Mouse (Mus musculus): Measurements from ENCODE around the gene Plcg1. TPM values are rescaled to one million over a fixed set of nuclear protein-coding genes. Genes with fewer than 3 reads are reported as not detected.
A peak's percentile ranks its signal among the peaks of the same experiment; 100 is the strongest.

Gene Plcg1
- total and polyA plus RNA-seq, 2 experiments from 2014 or later, result 21.6 to 53.4 TPM

DNA sequence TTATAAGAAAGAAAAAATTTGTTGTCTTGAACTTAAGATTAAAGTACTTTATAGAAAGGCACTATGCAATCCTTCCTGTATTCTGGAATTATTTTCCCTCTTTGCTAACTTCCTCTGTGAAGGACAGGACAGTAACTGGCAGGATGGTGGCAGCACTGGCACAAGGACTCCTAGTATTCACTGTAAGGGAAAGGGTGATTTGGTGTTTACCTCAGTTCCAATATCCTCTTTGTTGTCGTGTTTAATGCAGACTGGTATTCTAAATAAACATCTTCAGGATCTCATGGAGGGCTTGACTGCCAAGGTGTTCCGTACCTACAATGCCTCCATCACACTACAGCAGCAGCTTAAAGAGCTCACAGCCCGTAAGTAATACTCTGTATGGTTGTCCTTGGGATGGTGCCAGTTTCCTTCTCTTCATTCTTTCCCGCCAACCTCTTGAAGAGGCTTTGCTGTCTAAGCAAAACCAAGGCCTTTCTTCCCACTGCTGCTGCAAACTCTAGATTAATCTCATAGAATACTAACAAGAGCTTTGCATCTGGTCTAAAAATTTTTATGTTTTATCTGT lies 15.6 kb upstream of the Plcg1 start:
- Histone ChIP-seq H3K36me3 (replicated peaks; ENCODE audit: control insufficient read depth, insufficient read depth, low read length) (peaks cover 91% of the 10 kb centered on the region), H3K4me2 (ENCODE audit: low read depth, low read length) (no peak overlapping the region), H3K9ac (replicated peaks; ENCODE audit: low read depth, low read length) (no peak overlapping the region), H3K27me3 (ENCODE audit: control insufficient read depth, insufficient read depth, low read length) (no peaks in the 10 kb centered on the region), H3K9me3 (replicated peaks; ENCODE audit: control insufficient read depth, low read length) (no peaks in the 10 kb centered on the region), H3K4me1 (ENCODE audit: control insufficient read depth, insufficient read depth) (no peaks in the 10 kb centered on the region), H3K27ac (ENCODE audit: low read depth) (no peak overlapping the region), H3K4me3 (ENCODE audit: low read depth, low read length) (no peak overlapping the region)
- DNase-seq (ENCODE audit: low spot score), result no peak
- 72% methylated on average over 4 of the region's 4 CpGs for WGBS
- no peak for ATAC-seq (ENCODE audit: insufficient read depth, low read depth)
- no peak for TF ChIP-seq CTCF (IDR thresholded peaks at IDR 0.05; ENCODE audit: low read depth)
- TF ChIP-seq EP300 (IDR thresholded peaks at IDR 0.05; ENCODE audit: low read depth), result no peak

DNA sequence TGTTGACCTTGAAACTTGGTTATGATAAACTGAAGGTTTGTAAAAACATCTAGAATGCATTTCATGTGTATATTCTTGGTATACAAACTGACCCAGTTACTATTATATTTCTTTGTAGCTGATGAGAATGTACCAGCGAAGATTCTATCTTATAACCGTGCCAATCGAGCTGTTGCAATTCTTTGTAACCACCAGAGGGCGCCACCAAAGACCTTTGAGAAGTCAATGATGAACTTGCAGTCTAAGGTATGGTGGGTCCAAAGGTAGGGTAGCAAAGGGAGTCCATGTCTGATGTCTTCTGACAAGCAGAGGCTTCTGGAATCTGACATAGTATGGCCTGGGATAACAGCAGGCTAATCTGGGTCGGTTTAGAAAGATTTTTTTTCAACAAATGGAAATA lies 13.8 kb upstream of the Plcg1 start:
- Histone ChIP-seq H3K9me3 (replicated peaks; ENCODE audit: control insufficient read depth, low read length) (no peaks in the 10 kb centered on the region), H3K36me3 (replicated peaks; ENCODE audit: control insufficient read depth, insufficient read depth, low read length) (peaks cover 91% of the 10 kb centered on the region), H3K9ac (replicated peaks; ENCODE audit: low read depth, low read length) (no peak overlapping the region), H3K27me3 (ENCODE audit: control insufficient read depth, insufficient read depth, low read length) (no peaks in the 10 kb centered on the region), H3K4me2 (ENCODE audit: low read depth, low read length) (no peak overlapping the region), H3K4me1 (ENCODE audit: control insufficient read depth, insufficient read depth) (no peaks in the 10 kb centered on the region), H3K27ac (ENCODE audit: low read depth) (no peak overlapping the region), H3K4me3 (ENCODE audit: low read depth, low read length) (no peak overlapping the region)
- 70% methylated on average over 5 of the region's 5 CpGs for WGBS
- TF ChIP-seq CTCF (IDR thresholded peaks at IDR 0.05; ENCODE audit: low read depth) (peak; percentile 63), EP300 (IDR thresholded peaks at IDR 0.05; ENCODE audit: low read depth) (no peak)
- DNase-seq (ENCODE audit: low spot score) (peak; percentile 43), ATAC-seq (ENCODE audit: insufficient read depth, low read depth) (no peak)

- peaks cover 95% of the 10 kb centered on the region for H3K36me3 ChIP-seq (replicated peaks; ENCODE audit: control insufficient read depth, insufficient read depth, low read length)
- TF ChIP-seq EP300 (IDR thresholded peaks at IDR 0.05; ENCODE audit: low read depth), result no peak
- TF ChIP-seq CTCF (IDR thresholded peaks at IDR 0.05; ENCODE audit: low read depth), result no peak
- H3K27ac ChIP-seq (ENCODE audit: low read depth), result no peak overlapping the region
- H3K9me3 ChIP-seq (replicated peaks; ENCODE audit: control insufficient read depth, low read length), result no peaks in the 10 kb centered on the region
- no peaks in the 10 kb centered on the region for H3K4me1 ChIP-seq (ENCODE audit: control insufficient read depth, insufficient read depth)
- no peaks in the 10 kb centered on the region for H3K27me3 ChIP-seq (ENCODE audit: control insufficient read depth, insufficient read depth, low read length)
- WGBS, result 87% methylated on average over 3 of the region's 3 CpGs
- no peak for ATAC-seq (ENCODE audit: insufficient read depth, low read depth)
- H3K9ac ChIP-seq (replicated peaks; ENCODE audit: low read depth, low read length), result no peak overlapping the region
- no peak overlapping the region for H3K4me3 ChIP-seq (ENCODE audit: low read depth, low read length)
- DNase-seq (ENCODE audit: low spot score), result no peak
- no peak overlapping the region for H3K4me2 ChIP-seq (ENCODE audit: low read depth, low read length)
Measured at GRCm38 (mm10) chr2:160718811-160719210, 12.3 kb upstream of the Plcg1 start.

DNA sequence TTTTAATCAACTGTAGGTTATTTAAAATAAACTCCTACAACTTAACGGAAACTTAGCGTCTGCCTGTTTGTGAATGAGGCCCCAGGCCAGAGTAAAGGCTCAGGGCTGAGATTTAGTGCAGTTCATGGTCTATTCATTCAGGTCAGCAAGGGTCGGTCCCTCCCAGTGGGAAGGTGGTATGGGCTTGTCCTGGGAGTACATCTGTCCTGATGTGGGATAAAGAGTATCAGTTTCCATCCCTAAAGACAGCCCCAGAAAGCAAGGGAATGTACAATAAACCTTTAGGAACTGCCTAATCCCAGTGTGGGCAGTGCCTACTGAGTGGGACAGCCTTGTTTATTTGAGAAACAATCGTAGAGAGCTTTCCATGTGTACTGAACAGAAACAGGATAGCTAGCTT lies 8.4 kb upstream of the Plcg1 start:
- Histone ChIP-seq H3K27ac (ENCODE audit: low read depth) (no peak overlapping the region), H3K9ac (replicated peaks; ENCODE audit: low read depth, low read length) (no peak overlapping the region), H3K27me3 (ENCODE audit: control insufficient read depth, insufficient read depth, low read length) (no peaks in the 10 kb centered on the region), H3K4me3 (ENCODE audit: low read depth, low read length) (no peak overlapping the region), H3K36me3 (replicated peaks; ENCODE audit: control insufficient read depth, insufficient read depth, low read length) (peaks cover 70% of the 10 kb centered on the region), H3K9me3 (replicated peaks; ENCODE audit: control insufficient read depth, low read length) (no peaks in the 10 kb centered on the region), H3K4me2 (ENCODE audit: low read depth, low read length) (no peak overlapping the region), H3K4me1 (ENCODE audit: control insufficient read depth, insufficient read depth) (no peaks in the 10 kb centered on the region)
- no peak for ATAC-seq (ENCODE audit: insufficient read depth, low read depth)
- no peak for DNase-seq (ENCODE audit: low spot score)
- WGBS, result 75% methylated on average over 4 of the region's 4 CpGs
- TF ChIP-seq CTCF (IDR thresholded peaks at IDR 0.05; ENCODE audit: low read depth), result no peak
- no peak for TF ChIP-seq EP300 (IDR thresholded peaks at IDR 0.05; ENCODE audit: low read depth)

- no peak overlapping the region for H3K27ac ChIP-seq (ENCODE audit: low read depth)
- no peak for TF ChIP-seq CTCF (IDR thresholded peaks at IDR 0.05; ENCODE audit: low read depth)
- no peaks in the 10 kb centered on the region for H3K4me1 ChIP-seq (ENCODE audit: control insufficient read depth, insufficient read depth)
- no peak overlapping the region for H3K9ac ChIP-seq (replicated peaks; ENCODE audit: low read depth, low read length)
- 91% methylated on average over 4 of the region's 4 CpGs for WGBS
- no peak overlapping the region for H3K4me3 ChIP-seq (ENCODE audit: low read depth, low read length)
- no peaks in the 10 kb centered on the region for H3K27me3 ChIP-seq (ENCODE audit: control insufficient read depth, insufficient read depth, low read length)
- no peak for ATAC-seq (ENCODE audit: insufficient read depth, low read depth)
- H3K36me3 ChIP-seq (replicated peaks; ENCODE audit: control insufficient read depth, insufficient read depth, low read length), result peaks cover 60% of the 10 kb centered on the region
- no peak overlapping the region for H3K4me2 ChIP-seq (ENCODE audit: low read depth, low read length)
- DNase-seq (ENCODE audit: low spot score), result no peak
- no peaks in the 10 kb centered on the region for H3K9me3 ChIP-seq (replicated peaks; ENCODE audit: control insufficient read depth, low read length)
Measured at GRCm38 (mm10) chr2:160723613-160724375, 7.3 kb upstream of the Plcg1 start.

All from heart, postnatal 0 days (tissue).